Mouse (Mus musculus) hindbrain, embryonic 14.5 days (tissue): ENCODE results near the gene Cyp2b10. TPM values are rescaled to one million over a fixed set of nuclear protein-coding genes. Genes with fewer than 3 reads are reported as not detected.
"Not testable (repeated sequence)": the region's sequence is repeated elsewhere in the genome, so short reads cannot be mapped to it uniquely, and the experiment has no call there.

Source experiments
- ATAC-seq: fragments of 200-750 bp; cut with Nextera tagmentation; 2 replicates; pipeline ENCODE4 v1.8.0; 2017; ENCODE audit warnings: moderate number of reproducible peaks, mild to moderate bottlenecking, moderate TSS enrichment, moderate library complexity; ENCODE audit not compliant: low FRiP score
- DNase-seq: peaks from one replicate; pipeline ENCODE4 v3.0.0-alpha.2; 2015; ENCODE audit warnings: low spot score
- H3K27ac ChIP-seq: fragments of 300-500 bp; sonication (generic); 2 replicates; pipeline ENCODE4 v1.5.1; 2014; ENCODE audit warnings: mild to moderate bottlenecking, moderate library complexity
- H3K27me3 ChIP-seq: fragments of 300-500 bp; sonication (generic); 2 replicates; pipeline ENCODE4 v1.6.1; 2014; ENCODE audit warnings: mild to moderate bottlenecking, low read length, mixed read lengths; ENCODE audit not compliant: control insufficient read depth, insufficient read depth
- H3K36me3 ChIP-seq: fragments of 300-500 bp; sonication (generic); replicated peaks from 2 replicates; pipeline ENCODE4 v1.6.1; 2014; ENCODE audit not compliant: control insufficient read depth, insufficient read depth
- H3K4me1 ChIP-seq: fragments of 300-500 bp; sonication (generic); replicated peaks from 2 replicates; pipeline ENCODE4 v1.6.1; 2014; ENCODE audit warnings: antibody characterized with exemption, low read length, mixed read lengths; ENCODE audit not compliant: control insufficient read depth, insufficient read depth
- H3K4me2 ChIP-seq: fragments of 300-500 bp; sonication (generic); replicated peaks from 2 replicates; pipeline ENCODE4 v1.6.1; 2014; ENCODE audit warnings: mild to moderate bottlenecking, moderate library complexity
- H3K4me3 ChIP-seq: fragments of 300-500 bp; sonication (generic); replicated peaks from 2 replicates; pipeline ENCODE4 v1.5.1; 2014; ENCODE audit warnings: mild to moderate bottlenecking, low read length
- H3K9ac ChIP-seq: fragments of 300-500 bp; sonication (generic); 2 replicates; pipeline ENCODE4 v1.6.1; 2014
- H3K9me3 ChIP-seq: fragments of 300-500 bp; sonication (generic); 2 replicates; pipeline ENCODE4 v1.6.1; 2016; ENCODE audit warnings: low read length; ENCODE audit not compliant: control insufficient read depth
- WGBS: fragments of 180-500 bp; shearing (Covaris S2); extraction: QIAGEN DNeasy Blood & Tissue Kit; methylation state at CpG from one replicate; pipeline ENCODE4 v1.1.7; 2014; 5-methylcytosine and 5-hydroxymethylcytosine counted together
- polyA plus RNA-seq: library from polyadenylated mRNA; unstranded; fragments of >200 nt; fragmentation: Nextera tagmentation; extraction: Ambion mirVana; gene quantifications from 2 replicates; pipeline ENCODE4 v1.2.1, GENCODE M21; 2014

Cyp2b10 gene
- polyA plus RNA-seq, 1 experiment from 2014 or later, result not detected

GRCm38 (mm10) chr7:25872624-25873023 is 24.8 kb upstream of the Cyp2b10 start:
- ATAC-seq (no peak), DNase-seq (no peak)

GRCm38 (mm10) chr7:25878735-25879134 is 18.7 kb upstream of the Cyp2b10 start:
- Histone ChIP-seq H3K4me1 (no peaks in the 10 kb centered on the region), H3K27ac (no peak overlapping the region), H3K4me2 (no peak overlapping the region), H3K9me3 (no peaks in the 10 kb centered on the region), H3K9ac (no peak overlapping the region), H3K4me3 (no peak overlapping the region), H3K27me3 (no peaks in the 10 kb centered on the region), H3K36me3 (no peaks in the 10 kb centered on the region)
- whole genome bisulfite sequencing, result 59% methylated on average over 6 of the region's 6 CpGs
- DNase-seq (no peak), ATAC-seq (no peak)

More at GRCm38 (mm10) chr7:25872624-25873023, 24.8 kb upstream of the Cyp2b10 start:
- no peaks in the 10 kb centered on the region for H3K4me1 ChIP-seq
- H3K9me3 ChIP-seq, result 0 out of 2 replicates have a peak, but pooled peaks cover 9% of the 10 kb centered on the region
- H3K4me2 ChIP-seq, result no peak overlapping the region
- no peak overlapping the region for H3K27ac ChIP-seq
- no peak overlapping the region for H3K4me3 ChIP-seq
- no peaks in the 10 kb centered on the region for H3K27me3 ChIP-seq
- H3K36me3 ChIP-seq, result no peaks in the 10 kb centered on the region
- no peak overlapping the region for H3K9ac ChIP-seq

- ATAC-seq, H3K36me3 ChIP-seq, H3K9me3 ChIP-seq, H3K9ac ChIP-seq, DNase-seq, H3K27me3 ChIP-seq, H3K4me1 ChIP-seq, H3K4me3 ChIP-seq, H3K4me2 ChIP-seq, H3K27ac ChIP-seq: not testable (repeated sequence)
- WGBS, result 3% methylated on average over 7 of the region's 7 CpGs
Measured at GRCm38 (mm10) chr7:25880721-25881120, 16.7 kb upstream of the Cyp2b10 start.

- Histone ChIP-seq H3K9me3 (no peaks in the 10 kb centered on the region), H3K36me3 (no peaks in the 10 kb centered on the region), H3K4me1 (no peaks in the 10 kb centered on the region), H3K27me3 (no peaks in the 10 kb centered on the region), H3K4me2 (no peak overlapping the region), H3K4me3 (no peak overlapping the region), H3K9ac (no peak overlapping the region), H3K27ac (no peak overlapping the region)
- 87% methylated on average over 1 of the region's 1 CpGs for WGBS
- DNase-seq, result no peak
- no peak for ATAC-seq
Measured at GRCm38 (mm10) chr7:25884272-25884671, 13.1 kb upstream of the Cyp2b10 start.

GRCm38 (mm10) chr7:25887758-25888157 is 9.7 kb upstream of the Cyp2b10 start:
- no peak overlapping the region for H3K4me3 ChIP-seq
- WGBS, result 90% methylated on average over 3 of the region's 3 CpGs
- H3K9ac ChIP-seq, result no peak overlapping the region
- no peaks in the 10 kb centered on the region for H3K36me3 ChIP-seq
- no peak for DNase-seq
- no peaks in the 10 kb centered on the region for H3K9me3 ChIP-seq
- H3K4me2 ChIP-seq, result no peak overlapping the region
- ATAC-seq, result no peak
- no peak overlapping the region for H3K27ac ChIP-seq
- no peaks in the 10 kb centered on the region for H3K27me3 ChIP-seq
- no peaks in the 10 kb centered on the region for H3K4me1 ChIP-seq

GRCm38 (mm10) chr7:25893159-25893558 is 4.3 kb upstream of the Cyp2b10 start:
- no peaks in the 10 kb centered on the region for H3K9me3 ChIP-seq
- no peaks in the 10 kb centered on the region for H3K4me1 ChIP-seq
- DNase-seq, result no peak
- no peak overlapping the region for H3K9ac ChIP-seq
- ATAC-seq, result no peak
- no peaks in the 10 kb centered on the region for H3K27me3 ChIP-seq
- 87% methylated on average over 5 of the region's 5 CpGs for WGBS
- no peak overlapping the region for H3K4me2 ChIP-seq
- no peaks in the 10 kb centered on the region for H3K36me3 ChIP-seq
- H3K4me3 ChIP-seq, result no peak overlapping the region
- H3K27ac ChIP-seq, result no peak overlapping the region

- Histone ChIP-seq H3K27ac (no peak overlapping the region), H3K27me3 (no peaks in the 10 kb centered on the region), H3K4me1 (no peaks in the 10 kb centered on the region), H3K9ac (no peak overlapping the region), H3K9me3 (no peaks in the 10 kb centered on the region), H3K4me2 (no peak overlapping the region), H3K36me3 (no peaks in the 10 kb centered on the region), H3K4me3 (no peak overlapping the region)
- ATAC-seq (no peak), DNase-seq (no peak)
- WGBS, result 86% methylated on average over 1 of the region's 1 CpGs
Measured at GRCm38 (mm10) chr7:25895162-25895561, 2.3 kb upstream of the Cyp2b10 start.

GRCm38 (mm10) chr7:25898064-25898463 is 644 bp downstream of the Cyp2b10 start:
- Histone ChIP-seq H3K9me3 (no peaks in the 10 kb centered on the region), H3K9ac (no peak overlapping the region), H3K4me2 (no peak overlapping the region), H3K36me3 (no peaks in the 10 kb centered on the region), H3K4me1 (no peaks in the 10 kb centered on the region), H3K27ac (no peak overlapping the region), H3K27me3 (no peaks in the 10 kb centered on the region), H3K4me3 (no peak overlapping the region)
- WGBS, result 93% methylated on average over 7 of the region's 7 CpGs
- ATAC-seq (no peak), DNase-seq (no peak)

GRCm38 (mm10) chr7:25902061-25902690 is 4.8 kb downstream of the Cyp2b10 start:
- no peak for DNase-seq
- H3K36me3 ChIP-seq, result no peaks in the 10 kb centered on the region

GRCm38 (mm10) chr7:25903156-25903555 is 5.7 kb downstream of the Cyp2b10 start:
- 0 out of 2 replicates have a peak, but pooled peaks cover 4% of the 10 kb centered on the region for H3K9me3 ChIP-seq
- H3K27me3 ChIP-seq, result no peaks in the 10 kb centered on the region
- H3K36me3 ChIP-seq, result no peaks in the 10 kb centered on the region
- no peak for DNase-seq
- no peak overlapping the region for H3K4me2 ChIP-seq
- H3K4me3 ChIP-seq, result no peak overlapping the region
- no peak overlapping the region for H3K9ac ChIP-seq
- no peak for ATAC-seq
- no peak overlapping the region for H3K27ac ChIP-seq
- 53% methylated on average over 14 of the region's 14 CpGs for WGBS
- no peaks in the 10 kb centered on the region for H3K4me1 ChIP-seq

More at GRCm38 (mm10) chr7:25902061-25902690, 4.8 kb downstream of the Cyp2b10 start:
- Histone ChIP-seq H3K4me3 (no peak overlapping the region), H3K9ac (no peak overlapping the region), H3K27me3 (no peaks in the 10 kb centered on the region), H3K4me1 (no peaks in the 10 kb centered on the region), H3K27ac (no peak overlapping the region), H3K9me3 (0 out of 2 replicates have a peak, but pooled peaks cover 4% of the 10 kb centered on the region), H3K4me2 (no peak overlapping the region)
- WGBS, result 76% methylated on average over 8 of the region's 8 CpGs
- ATAC-seq, result no peak
